Mouse (Mus musculus) E14TG2a.4 (cell line): ENCODE results near the gene Rnh1.

Source experiments
- CTCF ChIP-seq: conservative IDR thresholded peaks from 2 replicates; pipeline ENCODE4 v1.5.1; 2014; ENCODE audit warnings: low read length
- NANOG ChIP-seq: IDR thresholded peaks from 2 replicates; pipeline ENCODE4 v1.6.1; 2014; ENCODE audit warnings: borderline replicate concordance, low read length, mixed read lengths
- POU5F1 ChIP-seq: IDR thresholded peaks from 2 replicates; pipeline ENCODE4 v1.6.1; 2014; ENCODE audit warnings: low read length, borderline replicate concordance

DNA sequence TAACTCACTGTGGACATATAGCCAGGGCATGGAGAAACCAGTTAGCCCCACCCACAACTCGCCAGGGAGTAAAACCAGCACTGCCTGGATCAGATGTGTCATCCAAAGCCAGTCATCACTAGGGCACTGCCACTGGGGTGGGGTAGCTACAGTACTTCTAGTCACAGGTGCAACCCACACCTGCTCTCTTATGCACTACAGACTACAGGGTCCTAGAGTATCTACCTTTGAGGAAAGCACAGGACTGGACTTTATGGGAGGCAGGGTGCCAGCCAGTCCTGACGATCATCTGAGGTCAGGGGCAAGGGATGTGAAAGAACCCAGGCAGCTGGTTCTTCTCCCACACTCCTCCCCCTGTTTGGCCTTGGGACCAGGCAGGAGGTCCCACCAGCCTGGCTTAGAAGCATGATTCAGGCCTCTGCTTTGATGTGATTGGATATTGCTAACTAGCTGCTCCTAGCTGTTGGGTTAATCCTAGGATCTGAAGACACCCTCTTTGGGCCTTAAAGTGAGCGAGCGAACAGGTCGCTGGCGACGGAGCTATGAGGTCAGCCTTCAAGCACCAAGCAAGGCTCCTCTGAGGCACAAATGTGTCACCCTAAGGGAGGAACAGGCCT is 4.6 kb downstream of the Rnh1 start:
- TF ChIP-seq CTCF: no peak
- TF ChIP-seq NANOG: no peak
- no peak for TF ChIP-seq POU5F1
